Mouse (Mus musculus): ENCODE measurements around the gene Ptcra. TPM values are rescaled to one million over a fixed set of nuclear protein-coding genes. Genes with fewer than 3 reads are reported as not detected.
A peak's percentile ranks its signal among the peaks of the same experiment; 100 is the strongest.

The Ptcra gene
- total and polyA plus RNA-seq, 2 experiments from 2014 or later = 0.20 TPM; not detected in 1

DNA sequence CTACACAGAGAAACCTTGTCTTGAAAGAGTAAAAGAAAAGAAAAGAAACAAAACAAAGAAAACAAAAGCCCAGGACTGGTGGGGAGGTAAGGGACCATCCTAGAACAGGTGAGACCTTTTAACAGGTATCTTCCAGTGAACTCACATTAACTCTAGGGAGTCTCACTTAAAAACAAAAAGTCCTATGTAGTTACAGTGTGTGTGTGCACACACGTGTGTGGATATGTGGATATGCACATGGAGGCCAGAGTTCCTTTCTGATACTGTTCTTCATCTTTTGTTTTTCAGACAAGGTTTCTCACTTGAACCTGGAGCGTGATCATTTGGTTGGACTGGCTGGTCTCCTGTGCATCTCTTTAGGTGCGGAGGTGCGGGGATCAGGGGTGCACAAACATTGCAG, 12.9 kb downstream of the Ptcra start:
- H3K27ac ChIP-seq (ENCODE audit: low read depth, low read length) = peak overlapping the region; percentile 85; the same call in 1 of the 2 replicates
- 91% methylated on average over 4 of the region's 4 CpGs for WGBS

DNA sequence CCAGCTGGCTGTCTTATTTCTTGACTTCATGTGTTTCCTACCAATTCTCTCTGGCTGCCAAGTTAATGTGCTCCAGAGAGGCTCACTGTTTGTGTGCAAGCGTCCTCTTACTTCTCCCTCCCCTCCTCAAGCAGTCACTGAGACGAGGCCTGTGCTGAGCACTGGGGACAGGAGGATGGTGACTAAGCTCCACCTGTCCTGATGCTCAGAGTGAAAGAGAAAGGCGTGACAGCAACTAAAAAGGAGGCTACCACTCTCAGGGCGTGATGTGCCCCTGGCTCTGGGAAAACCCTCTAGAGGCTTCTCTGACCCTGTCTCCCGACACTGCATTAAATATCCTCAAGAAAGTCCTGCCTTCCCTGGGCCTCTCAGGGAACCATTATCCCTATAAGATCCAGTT, 14.2 kb downstream of the Ptcra start:
- no peaks in the 10 kb centered on the region for H3K27me3 ChIP-seq (ENCODE audit: insufficient read depth, low read length)
- no peak for ATAC-seq (ENCODE audit: low FRiP score)
- 88% methylated on average over 5 of the region's 5 CpGs for WGBS
- peaks cover 4% of the 10 kb centered on the region; the same call in 1 of the 2 replicates for H3K4me1 ChIP-seq (ENCODE audit: insufficient read depth, low read length)
- peaks cover 8% of the 10 kb centered on the region for H3K36me3 ChIP-seq (ENCODE audit: insufficient read depth, low read length)
- no peak overlapping the region for H3K27ac ChIP-seq (ENCODE audit: low read depth, low read length)
- no peak for TF ChIP-seq CTCF (IDR thresholded peaks at IDR 0.05)
- H3K4me3 ChIP-seq (ENCODE audit: low read depth, low read length) = no peak overlapping the region
- DNase-seq (ENCODE audit: low spot score) = no peak
- H3K4me2 ChIP-seq (ENCODE audit: low read depth, low read length, poor library complexity, severe bottlenecking) = no peak overlapping the region
- no peaks in the 10 kb centered on the region for H3K9me3 ChIP-seq (ENCODE audit: low read length)
- no peak overlapping the region for H3K9ac ChIP-seq (replicated peaks; ENCODE audit: low read length, poor library complexity, severe bottlenecking)

More for the DNA sequence above, 12.9 kb downstream of the Ptcra start:
- Histone ChIP-seq H3K4me3 (ENCODE audit: low read depth, low read length) (peak overlapping the region; percentile 47), H3K9ac (replicated peaks; ENCODE audit: low read length, poor library complexity, severe bottlenecking) (peak overlapping the region; percentile 60; the same call in 1 of the 2 replicates), H3K4me2 (ENCODE audit: low read depth, low read length, poor library complexity, severe bottlenecking) (peak overlapping the region; percentile 59), H3K4me1 (ENCODE audit: insufficient read depth, low read length) (peaks cover 4% of the 10 kb centered on the region; the same call in 1 of the 2 replicates), H3K36me3 (ENCODE audit: insufficient read depth, low read length) (0 out of 2 replicates have a peak, but pooled peaks cover 1% of the 10 kb centered on the region), H3K27me3 (ENCODE audit: insufficient read depth, low read length) (no peaks in the 10 kb centered on the region), H3K9me3 (ENCODE audit: low read length) (no peaks in the 10 kb centered on the region)
- no peak for TF ChIP-seq CTCF (IDR thresholded peaks at IDR 0.05)
- ATAC-seq (ENCODE audit: low FRiP score) = no peak
- DNase-seq (ENCODE audit: low spot score) = no peak

DNA sequence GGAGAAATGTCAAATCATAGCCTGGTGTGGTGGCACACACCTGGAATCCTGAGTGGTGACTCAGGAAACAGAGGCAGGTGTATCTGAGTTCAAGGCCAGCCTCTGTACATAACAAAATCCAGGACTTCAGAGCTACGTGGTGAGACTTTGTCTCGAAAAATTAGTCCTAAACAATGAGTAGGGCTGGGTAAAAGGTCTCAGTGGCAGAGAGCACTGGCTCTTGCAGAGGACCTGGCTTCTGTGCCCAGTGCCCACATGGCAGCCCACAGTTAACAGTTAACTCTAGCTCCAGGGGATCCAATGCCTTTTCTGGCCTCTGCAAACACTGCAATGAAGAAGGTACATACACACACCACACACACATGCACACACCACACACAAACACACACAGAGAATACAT, 15.7 kb downstream of the Ptcra start:
- WGBS = 85% methylated on average over 2 of the region's 2 CpGs
- no peak for TF ChIP-seq CTCF (IDR thresholded peaks at IDR 0.05)

DNA sequence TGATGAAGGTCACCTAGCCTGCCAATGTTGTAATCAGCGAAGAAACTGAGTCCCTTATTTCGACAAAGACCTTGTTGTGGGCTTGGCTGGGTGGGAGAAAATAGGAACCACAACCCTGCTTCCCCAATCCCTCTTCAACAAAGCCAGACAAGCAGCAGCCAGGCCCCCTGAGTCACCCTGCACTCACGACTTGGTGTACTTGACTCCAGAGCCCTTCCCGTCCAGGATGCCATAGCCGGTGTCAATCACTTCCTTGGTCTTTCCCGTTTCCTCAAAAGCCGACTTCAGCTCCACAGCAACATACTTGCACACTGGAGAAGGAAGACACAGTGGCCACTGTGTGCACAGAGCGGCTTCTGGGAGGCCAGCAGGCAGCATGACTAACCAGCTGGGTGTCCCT, 16.3 kb downstream of the Ptcra start:
- H3K4me3 ChIP-seq (ENCODE audit: low read depth, low read length) = no peak overlapping the region
- no peak overlapping the region for H3K4me2 ChIP-seq (ENCODE audit: low read depth, low read length, poor library complexity, severe bottlenecking)
- no peak for DNase-seq (ENCODE audit: low spot score)
- H3K4me1 ChIP-seq (ENCODE audit: insufficient read depth, low read length) = peaks cover 4% of the 10 kb centered on the region; the same call in 1 of the 2 replicates
- 80% methylated on average over 8 of the region's 8 CpGs for WGBS
- ATAC-seq (ENCODE audit: low FRiP score) = no peak
- no peak overlapping the region for H3K9ac ChIP-seq (replicated peaks; ENCODE audit: low read length, poor library complexity, severe bottlenecking)
- H3K36me3 ChIP-seq (ENCODE audit: insufficient read depth, low read length) = peaks cover 16% of the 10 kb centered on the region
- no peak overlapping the region for H3K27ac ChIP-seq (ENCODE audit: low read depth, low read length)
- TF ChIP-seq CTCF (IDR thresholded peaks at IDR 0.05) = no peak
- H3K9me3 ChIP-seq (ENCODE audit: low read length) = no peaks in the 10 kb centered on the region
- H3K27me3 ChIP-seq (ENCODE audit: insufficient read depth, low read length) = no peaks in the 10 kb centered on the region

More for the DNA sequence above, 15.7 kb downstream of the Ptcra start:
- Histone ChIP-seq H3K9ac (replicated peaks; ENCODE audit: low read length, poor library complexity, severe bottlenecking) (no peak overlapping the region), H3K27ac (ENCODE audit: low read depth, low read length) (no peak overlapping the region), H3K9me3 (ENCODE audit: low read length) (no peaks in the 10 kb centered on the region), H3K36me3 (ENCODE audit: insufficient read depth, low read length) (peaks cover 16% of the 10 kb centered on the region), H3K27me3 (ENCODE audit: insufficient read depth, low read length) (no peaks in the 10 kb centered on the region), H3K4me2 (ENCODE audit: low read depth, low read length, poor library complexity, severe bottlenecking) (no peak overlapping the region), H3K4me3 (ENCODE audit: low read depth, low read length) (no peak overlapping the region), H3K4me1 (ENCODE audit: insufficient read depth, low read length) (peaks cover 4% of the 10 kb centered on the region; the same call in 1 of the 2 replicates)
- DNase-seq (ENCODE audit: low spot score) (no peak), ATAC-seq (ENCODE audit: low FRiP score) (no peak)

DNA sequence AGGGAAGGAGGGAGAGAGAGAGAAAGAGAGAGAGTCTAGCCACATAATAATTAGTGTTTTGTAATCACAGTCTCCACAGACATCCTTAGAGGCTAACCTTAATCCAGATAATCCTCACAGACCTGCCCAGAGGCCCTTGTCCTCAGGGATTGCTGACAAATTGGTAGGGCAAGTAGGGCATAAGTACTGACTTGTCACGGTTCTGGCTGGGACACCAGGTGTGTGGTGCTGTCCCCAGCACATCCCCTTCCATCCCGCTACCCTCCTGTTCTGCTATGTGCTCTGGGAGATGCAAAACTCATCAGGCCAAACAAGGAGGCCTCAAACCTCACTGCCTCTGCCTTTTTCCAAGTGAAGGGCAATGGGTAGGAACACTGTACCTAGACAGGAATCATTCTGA, 18.0 kb downstream of the Ptcra start:
- H3K9me3 ChIP-seq (ENCODE audit: low read length) = no peaks in the 10 kb centered on the region
- no peak overlapping the region for H3K9ac ChIP-seq (replicated peaks; ENCODE audit: low read length, poor library complexity, severe bottlenecking)
- H3K4me2 ChIP-seq (ENCODE audit: low read depth, low read length, poor library complexity, severe bottlenecking) = no peak overlapping the region
- no peak for TF ChIP-seq CTCF (IDR thresholded peaks at IDR 0.05)
- 64% methylated on average over 2 of the region's 2 CpGs for WGBS
- H3K4me1 ChIP-seq (ENCODE audit: insufficient read depth, low read length) = no peaks in the 10 kb centered on the region
- no peak overlapping the region for H3K27ac ChIP-seq (ENCODE audit: low read depth, low read length)
- no peak for ATAC-seq (ENCODE audit: low FRiP score)
- H3K36me3 ChIP-seq (ENCODE audit: insufficient read depth, low read length) = peaks cover 19% of the 10 kb centered on the region
- no peak overlapping the region for H3K4me3 ChIP-seq (ENCODE audit: low read depth, low read length)
- no peak for DNase-seq (ENCODE audit: low spot score)
- H3K27me3 ChIP-seq (ENCODE audit: insufficient read depth, low read length) = no peaks in the 10 kb centered on the region

DNA sequence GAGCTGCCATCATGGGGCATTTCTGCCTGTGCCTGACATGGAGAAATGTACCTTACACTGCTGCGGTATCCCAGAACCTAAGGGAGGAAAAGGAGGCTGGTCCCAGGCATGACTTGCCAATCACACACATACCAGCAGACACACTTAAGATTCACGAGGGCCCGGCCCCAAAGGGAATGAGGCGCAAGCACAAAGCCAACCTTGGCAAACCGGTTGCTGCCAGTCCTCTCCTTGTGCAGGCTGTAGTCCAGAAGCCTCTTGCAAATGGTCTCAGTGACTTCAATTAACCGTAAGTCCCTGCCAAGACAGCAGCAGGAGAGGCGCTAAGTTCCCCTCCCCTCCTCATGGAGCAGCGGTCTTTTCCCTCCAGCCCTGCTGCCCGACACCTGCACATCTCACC, 20.5 kb downstream of the Ptcra start:
- peaks cover 19% of the 10 kb centered on the region for H3K36me3 ChIP-seq (ENCODE audit: insufficient read depth, low read length)
- no peak overlapping the region for H3K4me3 ChIP-seq (ENCODE audit: low read depth, low read length)
- H3K9me3 ChIP-seq (ENCODE audit: low read length) = no peaks in the 10 kb centered on the region
- H3K4me2 ChIP-seq (ENCODE audit: low read depth, low read length, poor library complexity, severe bottlenecking) = no peak overlapping the region
- H3K27ac ChIP-seq (ENCODE audit: low read depth, low read length) = no peak overlapping the region
- ATAC-seq (ENCODE audit: low FRiP score) = no peak
- DNase-seq (ENCODE audit: low spot score) = no peak
- H3K27me3 ChIP-seq (ENCODE audit: insufficient read depth, low read length) = no peaks in the 10 kb centered on the region
- WGBS = 84% methylated on average over 9 of the region's 9 CpGs
- no peak overlapping the region for H3K9ac ChIP-seq (replicated peaks; ENCODE audit: low read length, poor library complexity, severe bottlenecking)
- no peak for TF ChIP-seq CTCF (IDR thresholded peaks at IDR 0.05)
- no peaks in the 10 kb centered on the region for H3K4me1 ChIP-seq (ENCODE audit: insufficient read depth, low read length)
